Mouse (Mus musculus): ENCODE data around the gene Mea1.

Gene Mea1

DNA sequence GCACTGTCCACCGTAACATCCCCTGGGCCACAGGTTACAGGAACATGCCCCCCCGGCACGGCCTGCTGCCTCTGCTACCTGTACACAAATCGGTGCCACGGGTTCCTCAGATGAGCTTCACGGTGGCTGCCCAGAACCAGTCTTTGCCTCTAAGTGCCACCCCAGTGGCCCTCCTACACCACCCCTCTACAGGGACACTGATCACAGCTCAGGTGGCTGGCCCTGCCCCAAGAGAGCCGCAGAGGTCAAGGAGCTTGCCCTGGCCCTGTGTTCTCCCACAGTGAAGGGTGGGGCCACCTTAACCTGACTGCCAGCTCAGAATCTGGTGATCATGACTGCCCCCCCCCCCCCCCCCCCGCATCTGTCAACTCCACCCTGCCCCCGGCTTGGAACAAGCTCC, at the start of gene Mea1:
Mea1 (plus strand) TSS at position 378 of the 400 bp plus-strand sequence.
- no peak for DNase-seq (ENCODE audit: low spot score in 2 of 2)

DNA sequence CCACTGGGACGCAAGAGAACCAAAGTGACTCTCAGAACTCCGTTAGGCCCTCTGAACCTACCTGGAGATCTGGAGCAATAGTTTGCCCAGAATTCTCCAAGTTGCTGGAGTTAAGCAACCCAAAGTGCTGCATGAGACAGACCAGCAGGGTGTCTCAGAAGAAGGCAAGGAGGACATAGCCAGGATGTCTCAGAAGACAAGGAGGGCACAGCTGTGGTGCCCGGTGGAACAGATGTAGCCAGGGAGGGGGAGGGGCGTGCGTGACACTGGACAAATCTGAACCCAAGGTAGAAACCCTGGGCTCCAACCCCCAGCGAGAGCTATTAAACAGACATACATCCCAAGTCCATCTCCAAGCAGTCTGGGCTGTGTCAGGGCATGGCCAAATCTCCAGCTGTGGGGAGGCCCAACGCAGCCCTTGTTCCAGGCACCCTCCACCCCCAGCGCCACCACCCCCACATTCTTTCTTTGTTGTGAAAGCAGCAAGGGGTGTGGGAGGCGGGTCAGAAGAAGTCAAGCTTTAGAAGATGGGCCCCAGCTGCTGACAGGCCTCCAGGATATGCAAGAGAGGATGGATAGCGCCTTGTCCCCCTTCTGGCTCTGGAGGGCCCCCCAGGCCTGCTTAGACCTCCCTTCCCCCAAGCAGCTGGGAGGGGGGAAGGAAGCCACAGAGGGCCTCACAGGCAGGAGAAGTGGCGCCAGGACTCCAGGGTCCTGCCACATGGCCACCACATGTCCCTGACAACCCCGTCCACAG, 48.7 kb upstream of the Mea1 start:
- peak; percentile 44 for DNase-seq (ENCODE audit: low spot score in 2 of 2)

DNA sequence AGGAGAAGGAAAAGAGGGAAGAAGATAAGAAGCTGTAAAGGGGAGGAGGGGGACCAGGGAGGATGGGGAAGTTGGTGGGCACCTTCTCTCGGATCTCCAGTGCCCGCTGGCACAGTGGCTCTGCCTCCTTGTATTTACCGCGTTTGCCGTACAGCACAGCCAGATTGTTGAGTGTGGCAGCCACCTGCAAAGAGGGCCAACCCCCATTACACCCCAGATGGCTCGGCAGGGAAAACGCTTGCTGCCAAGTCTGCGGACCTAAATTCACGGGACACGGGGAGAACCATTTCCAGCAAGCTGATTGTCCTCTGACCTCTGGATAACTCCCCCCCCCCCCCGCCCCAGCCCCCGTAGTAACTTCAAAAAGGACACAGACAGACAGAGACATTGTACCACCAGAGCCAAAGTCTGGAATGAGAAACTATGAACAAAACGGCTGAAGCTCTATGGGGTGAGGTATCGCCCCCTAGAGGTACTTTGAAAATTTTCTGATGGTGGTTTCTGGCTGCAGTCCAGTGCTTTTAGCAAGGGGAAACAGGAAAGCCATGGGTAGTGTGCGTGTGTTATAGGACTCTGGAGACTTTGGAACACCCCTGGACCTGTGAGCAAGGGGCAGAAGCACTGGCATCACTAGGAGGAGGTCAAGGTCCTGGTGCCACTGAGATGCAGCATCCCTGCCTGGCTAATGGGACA, 41.6 kb upstream of the Mea1 start:
- peak in 1 of 2 experiments; percentile 56 for DNase-seq (ENCODE audit: low spot score in 2 of 2)

DNA sequence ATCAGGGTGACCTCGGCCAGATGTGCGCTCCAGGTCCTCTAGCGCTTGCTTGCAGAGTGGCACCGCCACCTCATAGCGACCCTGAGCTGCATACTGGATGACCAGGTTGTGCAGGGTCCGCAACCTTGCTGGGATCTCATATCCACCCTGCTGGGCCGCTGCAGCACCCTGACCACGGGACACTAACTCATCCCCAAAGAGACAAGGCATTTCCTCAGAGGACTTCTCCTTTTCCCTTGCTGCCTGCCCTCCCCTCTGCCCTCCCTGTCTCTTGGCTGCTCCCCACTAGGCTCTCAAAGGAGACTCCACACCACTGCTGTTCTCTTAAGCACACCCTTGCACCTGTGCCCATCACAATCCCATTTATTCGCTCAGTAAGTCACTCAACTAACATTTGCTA, 38.7 kb upstream of the Mea1 start:
- no peak for DNase-seq (ENCODE audit: low spot score in 2 of 2)

DNA sequence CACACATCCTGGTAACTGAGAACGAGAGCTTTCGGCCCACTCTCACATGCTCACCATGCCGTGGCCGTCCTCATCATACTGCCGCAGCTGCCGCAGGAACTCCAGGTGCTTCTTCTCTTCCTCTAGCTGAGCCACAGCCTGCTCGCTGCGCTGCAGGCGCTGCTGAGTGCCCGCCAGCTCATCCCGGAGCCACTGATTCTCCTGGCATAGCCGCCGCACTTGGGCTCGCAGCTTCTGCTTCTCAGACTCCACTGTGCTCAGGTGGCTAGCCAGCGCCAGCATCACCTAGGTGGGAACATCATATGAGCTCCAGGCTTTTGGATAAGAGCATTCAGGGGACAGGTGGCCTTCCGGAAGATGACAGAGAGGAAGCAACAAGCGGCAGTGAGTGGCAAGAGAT, 36.5 kb upstream of the Mea1 start:
- no peak for DNase-seq (ENCODE audit: low spot score in 2 of 2)

DNA sequence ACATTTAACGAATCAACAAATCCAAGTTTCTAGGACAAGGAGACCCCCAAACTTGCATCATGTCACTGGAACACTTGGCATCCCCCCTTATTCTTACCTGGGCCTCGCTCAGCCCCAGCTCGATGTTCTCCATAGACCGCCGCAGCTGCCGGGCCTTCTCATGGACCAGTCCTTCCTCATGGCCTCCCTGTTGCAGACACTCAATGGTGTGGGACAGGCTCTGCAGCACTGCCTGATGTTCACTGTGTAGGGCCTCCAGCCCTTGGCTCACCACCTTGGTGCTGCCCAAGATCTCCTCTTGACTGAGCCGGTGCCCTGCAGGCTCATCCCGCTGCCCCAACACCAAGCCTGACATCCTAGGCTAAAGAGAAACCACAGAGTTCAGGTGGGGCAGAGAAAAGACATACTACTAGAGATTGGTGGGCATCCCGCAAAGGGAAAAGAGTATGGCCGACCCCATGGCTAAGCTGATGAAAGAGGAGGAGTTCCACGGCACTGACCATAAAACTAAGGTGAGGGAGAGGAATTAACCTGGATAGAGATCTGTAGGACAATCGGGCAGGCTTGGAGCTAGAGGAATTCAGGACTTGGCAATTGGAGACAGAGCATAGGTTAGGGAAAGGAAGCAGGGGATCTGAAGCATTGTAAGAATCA, 34.3 kb upstream of the Mea1 start:
- DNase-seq (ENCODE audit: low spot score in 2 of 2): no peak

DNA sequence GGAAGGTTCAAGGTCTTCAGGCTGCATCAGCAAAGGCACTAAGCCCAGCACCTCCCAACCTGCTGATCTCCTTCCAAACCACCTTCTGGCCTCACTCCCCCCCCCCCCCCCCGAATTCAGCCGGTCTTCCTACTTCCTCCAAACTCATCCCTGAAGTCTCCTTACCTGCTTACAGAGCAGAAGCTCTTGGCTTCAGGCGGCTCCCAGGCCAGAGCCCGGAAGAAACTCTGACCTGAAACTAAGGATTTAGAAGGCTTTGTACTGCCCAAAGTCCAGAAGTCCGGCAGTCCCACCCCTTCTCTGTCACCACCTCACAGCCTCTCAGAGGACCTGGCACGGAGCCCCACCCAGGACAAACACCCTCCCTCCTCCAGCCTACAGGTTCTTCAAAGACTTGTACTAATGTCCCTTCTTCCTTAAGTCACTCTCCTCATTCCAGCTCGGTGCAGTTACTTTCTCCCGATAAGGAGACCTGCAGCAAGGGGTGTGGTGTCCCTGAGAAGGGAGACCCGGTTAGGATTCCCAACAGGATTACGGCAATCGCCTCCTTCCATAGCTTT, 33.6 kb upstream of the Mea1 start:
- peak in 1 of 2 experiments; percentile 21 for DNase-seq (ENCODE audit: low spot score in 2 of 2)

DNA sequence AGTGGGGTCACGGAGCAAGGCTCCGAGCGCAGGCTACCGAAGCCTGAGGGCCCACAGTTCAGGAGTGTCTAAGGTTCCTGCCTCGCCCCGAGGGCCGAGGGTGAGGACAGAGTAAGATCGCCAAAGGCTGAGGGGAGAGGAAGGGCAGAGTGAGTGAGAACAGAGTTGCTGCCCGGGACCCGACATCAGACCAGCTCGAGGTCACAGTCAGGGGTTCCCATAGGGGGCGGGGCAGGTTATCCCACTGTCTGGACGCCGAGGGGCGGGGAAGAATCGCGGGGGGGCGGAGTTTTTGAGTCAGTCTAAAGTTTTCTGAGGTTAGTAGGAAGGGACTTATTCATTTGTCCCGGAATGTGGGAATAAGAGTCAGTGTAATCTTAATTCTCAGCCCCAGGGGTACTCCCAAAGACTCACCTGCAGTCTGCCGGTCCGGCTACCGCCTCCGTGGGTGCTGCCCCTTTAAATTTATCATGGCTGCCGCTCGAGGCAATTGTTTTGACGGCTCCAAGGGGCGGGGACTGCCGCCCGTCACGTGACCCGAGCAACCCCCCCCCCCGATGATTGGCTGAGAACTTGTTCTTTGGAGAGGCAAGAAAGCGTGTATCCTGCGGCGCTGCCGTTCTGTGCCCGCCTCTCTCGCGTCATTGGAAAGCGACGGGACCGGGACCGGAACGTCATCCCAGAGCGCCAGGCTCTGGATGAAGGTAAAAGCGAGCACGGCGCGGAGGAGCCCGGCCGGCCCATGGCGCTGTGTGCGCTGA, 32.9 kb upstream of the Mea1 start, which contains the start of the genes Klc4 and Mrpl2:
Klc4 (minus strand) TSS at position 462 of the 761 bp plus-strand sequence.
Mrpl2 (plus strand) TSS at position 669 of the 761 bp plus-strand sequence.
- peak; percentile 99 for DNase-seq (ENCODE audit: low spot score in 2 of 2)

DNA sequence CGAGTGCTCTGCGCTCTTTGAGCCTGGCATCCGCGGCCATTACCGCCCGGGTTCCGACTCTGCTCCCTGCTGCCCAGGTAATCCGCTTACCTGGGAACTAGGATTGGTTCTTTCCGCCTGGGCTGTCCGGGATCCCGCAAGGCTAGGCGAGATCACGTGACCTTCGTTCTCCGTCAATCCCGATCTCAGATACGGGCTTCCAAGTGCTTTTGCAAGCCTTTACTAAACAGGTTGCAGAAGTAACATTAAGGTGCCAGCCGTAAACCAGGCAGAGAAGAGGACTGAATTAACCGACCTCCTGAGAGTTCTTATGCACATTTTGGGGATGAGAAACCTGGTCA, 32.3 kb upstream of the Mea1 start:
- no peak for DNase-seq (ENCODE audit: low spot score in 2 of 2)

DNA sequence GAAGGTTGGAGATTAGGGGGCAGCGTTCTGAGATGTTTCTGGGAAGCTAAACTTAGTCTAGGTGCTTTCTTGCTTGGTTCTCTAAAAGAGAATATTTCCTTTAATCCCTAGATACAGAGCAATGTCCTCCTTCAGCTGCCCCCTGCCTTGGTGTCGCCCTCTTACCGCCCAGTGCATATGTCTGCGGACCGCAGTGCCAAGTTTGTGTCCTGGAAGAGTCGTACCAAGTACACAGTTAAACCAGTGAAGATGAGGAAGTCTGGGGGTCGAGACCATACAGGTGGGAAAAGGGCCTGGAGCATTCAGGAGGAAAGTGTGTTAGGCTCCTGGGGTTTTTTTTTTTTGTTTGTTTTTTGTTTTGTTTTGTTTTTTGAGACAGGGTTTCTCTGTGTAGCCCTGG, 31.3 kb upstream of the Mea1 start:
- DNase-seq (ENCODE audit: low spot score in 2 of 2): no peak

DNA sequence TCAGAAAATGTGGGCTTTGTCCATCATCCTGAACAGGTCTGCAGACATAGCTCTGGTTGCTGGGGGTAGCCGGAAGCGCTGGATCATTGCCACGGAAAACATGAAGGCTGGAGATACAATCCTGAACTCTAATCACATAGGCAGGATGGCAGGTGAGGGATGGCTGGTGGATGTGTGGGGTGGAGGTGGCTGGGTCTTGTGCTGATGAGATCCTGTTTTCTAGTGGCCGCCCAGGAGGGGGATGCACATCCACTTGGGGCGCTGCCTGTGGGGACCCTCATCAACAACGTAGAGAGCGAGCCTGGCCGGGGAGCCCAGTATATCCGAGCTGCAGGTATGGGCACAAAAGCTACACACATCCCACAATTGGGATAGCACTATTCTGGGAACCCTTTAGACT, 30.2 kb upstream of the Mea1 start:
- DNase-seq (ENCODE audit: low spot score in 2 of 2): no peak

DNA sequence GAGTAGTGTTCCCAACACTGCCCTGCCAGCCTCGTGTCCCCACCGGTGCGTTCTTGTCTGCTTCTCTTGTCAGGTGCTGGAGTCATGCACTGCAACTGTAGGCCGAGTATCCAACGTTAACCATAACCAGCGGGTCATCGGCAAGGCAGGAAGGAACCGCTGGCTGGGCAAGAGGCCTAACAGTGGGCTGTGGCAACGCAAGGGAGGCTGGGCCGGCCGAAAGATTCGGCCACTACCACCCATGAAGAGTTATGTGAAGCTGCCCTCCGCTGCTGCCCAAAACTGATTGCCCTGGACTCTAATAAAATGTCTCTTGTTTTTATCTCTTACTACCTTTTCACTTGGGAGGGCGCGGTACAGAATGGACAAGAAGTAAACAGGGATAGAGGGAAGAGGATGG, 28.8 kb upstream of the Mea1 start:
- no peak for DNase-seq (ENCODE audit: low spot score in 2 of 2)

DNA sequence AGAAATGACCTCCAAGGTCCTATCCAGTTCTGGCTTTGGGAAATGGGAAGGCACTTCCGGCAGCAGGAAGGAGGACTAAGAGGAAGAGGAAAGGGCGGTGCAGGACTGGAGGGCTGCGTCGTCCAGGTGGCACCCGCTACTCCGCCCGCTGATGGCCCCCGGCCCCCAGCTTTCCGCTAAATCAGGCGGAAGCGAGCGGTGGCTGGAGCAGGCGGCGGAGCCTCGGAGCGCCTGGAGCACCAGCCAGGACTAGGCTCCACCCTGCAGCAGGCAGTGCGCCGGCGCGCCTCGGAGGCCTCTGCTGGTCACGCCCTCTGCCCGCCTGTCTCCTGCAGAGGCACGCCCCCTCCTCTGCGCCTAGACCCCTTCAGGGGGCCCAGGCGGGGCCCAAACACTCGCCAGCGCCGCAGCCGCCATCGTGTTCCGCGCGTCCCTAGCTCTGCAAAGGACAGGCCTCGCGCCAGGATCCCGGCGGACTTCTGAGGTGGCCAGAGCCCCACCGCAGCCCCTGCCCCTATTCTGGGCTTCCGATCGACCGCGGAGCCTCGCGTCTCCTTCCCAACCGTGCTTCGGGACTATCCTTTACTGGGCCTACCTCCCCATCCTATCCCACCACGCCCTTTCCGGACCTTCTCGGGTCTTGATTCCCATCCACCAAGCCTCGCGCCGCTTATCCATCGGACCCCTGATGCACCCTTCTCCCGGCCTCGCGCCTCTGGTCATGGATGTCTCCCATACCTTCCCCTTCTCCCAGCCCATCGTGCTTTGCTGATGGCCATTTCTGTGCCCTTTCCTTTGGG, 28.2 kb upstream of the Mea1 start, which contains the start of gene Cul7:
Cul7 (plus strand) TSS at position 106 of the 800 bp plus-strand sequence.
- DNase-seq (ENCODE audit: low spot score in 2 of 2): peak; percentile 92

DNA sequence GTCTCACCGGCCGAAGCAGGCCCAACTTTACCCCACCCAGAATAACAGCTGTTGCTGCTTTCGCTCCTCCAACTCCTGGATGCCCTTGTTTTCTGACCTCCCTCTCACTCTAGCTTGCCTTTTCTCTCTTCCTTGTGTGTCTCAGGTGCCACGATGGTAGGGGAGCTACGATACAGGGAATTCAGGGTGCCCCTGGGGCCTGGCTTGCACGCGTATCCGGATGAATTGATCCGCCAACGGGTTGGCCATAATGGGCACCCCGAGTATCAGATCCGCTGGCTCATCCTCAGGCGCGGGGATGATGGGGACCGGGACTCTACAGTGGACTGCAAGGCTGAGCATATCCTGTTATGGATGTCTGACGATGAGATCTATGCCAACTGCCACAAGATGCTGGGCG, 27.3 kb upstream of the Mea1 start:
- no peak for DNase-seq (ENCODE audit: low spot score in 2 of 2)

DNA sequence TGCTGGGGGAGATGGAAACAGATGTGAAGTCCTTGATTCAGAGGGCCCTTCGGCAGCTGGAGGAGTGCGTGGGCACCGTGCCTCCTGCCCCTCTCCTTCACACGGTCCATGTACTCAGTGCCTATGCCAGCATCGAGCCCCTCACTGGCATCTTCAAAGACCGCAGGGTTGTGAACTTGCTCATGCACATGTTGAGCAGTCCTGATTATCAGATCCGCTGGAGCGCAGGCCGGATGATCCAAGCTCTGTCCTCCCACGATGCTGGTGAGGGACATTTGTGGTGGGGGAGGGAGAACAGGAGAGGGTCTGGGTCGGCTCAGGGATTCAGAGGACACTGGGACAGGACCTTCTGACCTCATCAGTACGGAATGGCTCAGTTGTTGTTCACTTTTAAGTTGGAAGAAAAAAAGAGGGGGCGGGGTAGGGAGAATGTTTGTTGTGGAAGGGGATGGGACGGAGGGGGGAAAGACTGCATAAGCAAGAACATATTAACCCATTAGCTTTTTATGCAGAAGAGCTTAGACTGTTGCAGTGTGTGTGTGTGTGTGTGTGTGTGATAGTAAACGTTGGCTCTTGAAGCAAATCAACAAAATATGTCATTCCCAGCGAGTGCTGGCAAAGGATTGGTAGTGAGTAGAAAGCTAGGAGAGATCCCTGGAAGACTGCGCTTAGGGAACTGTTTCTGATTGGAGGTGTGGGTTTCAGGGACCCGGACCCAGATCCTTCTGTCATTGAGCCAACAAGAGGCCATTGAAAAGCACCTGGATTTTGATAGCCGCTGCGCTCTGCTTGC, 26.6 kb upstream of the Mea1 start:
- no peak for DNase-seq (ENCODE audit: low spot score in 2 of 2)

DNA sequence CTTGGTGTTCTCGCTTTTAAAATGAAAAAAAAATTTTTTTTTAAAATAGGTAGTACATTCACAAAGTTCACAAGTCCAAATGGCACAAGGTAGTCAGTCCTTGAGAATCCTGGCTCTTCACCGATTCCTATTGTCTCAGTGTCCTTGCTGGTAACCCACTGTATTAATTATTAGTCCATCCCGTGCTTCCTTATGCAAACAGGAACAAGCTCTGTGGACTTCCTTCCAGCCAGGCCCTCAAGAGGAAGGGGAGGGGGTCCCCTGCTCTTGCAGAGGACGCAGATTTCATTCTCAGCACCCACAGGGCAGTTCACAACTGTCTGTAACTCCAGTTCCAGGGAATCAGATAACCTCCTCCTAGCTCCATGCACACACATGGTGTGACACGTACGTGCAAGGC, 22.5 kb upstream of the Mea1 start:
- no peak for DNase-seq (ENCODE audit: low spot score in 2 of 2)

DNA sequence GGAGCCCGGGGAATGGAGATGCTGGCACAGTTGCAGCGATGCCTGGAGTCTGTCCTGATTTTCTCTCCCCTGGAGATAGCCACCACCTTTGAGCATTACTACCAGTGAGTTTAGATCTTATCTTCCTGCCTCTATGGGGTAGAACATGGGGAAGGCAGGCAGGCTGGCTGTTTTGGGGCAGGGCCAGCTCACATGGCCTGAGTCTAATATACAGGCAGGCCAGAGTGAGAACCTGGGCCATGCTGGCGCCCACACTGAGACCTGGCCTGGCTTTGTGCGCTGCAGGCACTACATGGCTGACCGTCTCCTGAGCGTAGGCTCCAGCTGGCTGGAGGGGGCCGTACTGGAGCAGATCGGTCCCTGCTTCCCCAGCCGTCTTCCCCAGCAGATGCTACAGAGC, 17.2 kb upstream of the Mea1 start:
- no peak for DNase-seq (ENCODE audit: low spot score in 2 of 2)

DNA sequence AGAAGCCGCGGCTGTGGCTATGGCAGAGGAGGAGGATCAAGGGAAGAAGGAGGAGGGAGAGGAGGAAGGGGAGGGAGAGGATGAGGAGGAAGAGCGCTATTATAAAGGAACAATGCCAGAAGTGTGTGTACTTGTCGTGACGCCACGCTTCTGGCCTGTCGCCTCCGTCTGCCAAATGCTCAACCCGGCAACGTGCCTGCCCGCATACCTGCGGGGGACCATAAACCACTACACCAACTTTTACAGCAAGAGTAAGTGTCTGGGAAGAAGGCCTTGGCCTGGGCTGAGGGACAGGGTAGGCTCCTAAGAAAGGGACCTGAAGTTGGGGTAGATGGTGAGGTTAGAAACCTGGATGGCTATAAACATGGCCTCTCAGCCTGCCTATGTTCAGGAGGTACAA, 16.6 kb upstream of the Mea1 start:
- no peak for DNase-seq (ENCODE audit: low spot score in 2 of 2)

DNA sequence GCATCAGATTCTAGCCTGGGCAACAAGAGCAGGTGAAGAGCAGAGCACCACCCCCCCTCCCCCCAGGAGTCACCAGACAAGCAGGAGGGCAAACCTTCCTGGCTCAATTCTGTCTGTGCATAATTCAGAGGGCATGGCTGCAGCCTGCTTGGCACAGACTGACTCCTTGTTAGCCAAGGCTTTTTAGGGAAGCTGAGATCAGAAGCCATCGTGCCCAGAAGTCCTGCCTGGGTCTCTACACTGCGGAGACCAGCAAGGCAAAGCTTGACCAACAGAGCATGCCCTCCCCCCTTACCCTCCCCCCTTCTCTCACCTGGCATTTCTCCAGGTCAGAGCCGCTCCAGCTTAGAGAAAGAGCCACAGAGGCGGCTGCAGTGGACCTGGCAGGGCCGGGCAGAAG, 15.9 kb upstream of the Mea1 start:
- no peak for DNase-seq (ENCODE audit: low spot score in 2 of 2)

DNA sequence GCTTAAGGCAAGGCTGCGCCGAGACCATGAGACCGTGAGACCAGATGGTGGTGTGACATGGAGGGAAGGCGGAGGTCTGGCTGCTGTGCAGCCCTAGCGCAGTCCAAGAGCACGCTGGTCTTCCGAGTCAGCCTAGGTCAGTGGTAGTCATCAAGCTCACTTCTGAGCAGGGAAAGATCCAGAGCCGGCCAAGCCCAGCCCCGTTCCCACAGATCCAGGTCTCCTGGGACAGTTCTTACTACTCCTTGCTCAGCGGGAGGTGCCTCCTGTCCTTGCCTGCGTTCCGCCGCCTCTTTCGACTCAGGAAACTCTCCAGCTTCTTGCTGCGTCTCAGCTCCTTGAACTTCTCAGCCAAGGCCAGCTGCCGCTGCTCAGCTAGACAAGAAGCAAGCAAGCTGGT, 10.9 kb upstream of the Mea1 start:
- DNase-seq (ENCODE audit: low spot score in 2 of 2): no peak

All from thymus, postnatal 10 days (tissue).